Comparison of ENCODE assay signal across 18 mouse cellular contexts in the genomic region with DNA sequence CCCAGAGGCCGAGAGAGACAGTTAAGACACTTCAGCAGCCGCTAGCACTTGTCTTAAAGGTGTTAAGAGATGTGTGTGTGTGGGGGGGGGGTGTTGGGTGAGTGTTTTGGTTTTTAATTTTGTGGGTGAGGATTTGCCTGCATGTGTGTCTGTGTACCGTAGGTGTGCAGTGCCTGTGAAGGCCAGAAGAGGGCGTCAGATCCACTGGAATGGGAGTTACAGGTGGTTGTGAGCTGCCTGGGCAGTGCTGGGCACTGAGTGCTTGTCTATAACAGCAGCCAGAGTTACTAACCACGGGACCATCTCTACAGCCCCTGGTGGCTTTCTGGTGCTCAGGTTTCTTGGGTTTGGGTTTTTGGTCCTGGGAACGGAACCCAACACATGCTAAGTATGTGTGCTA. TPM values are rescaled to one million over a fixed set of nuclear protein-coding genes. Genes with fewer than 3 reads are reported as not detected.
DNase-seq lines count a peak whose midpoint lies in the region; ATAC-seq and TF ChIP-seq lines count a peak whose summit lies in the region.
"Had no signal": no experiment of that assay in that cellular context is flagged by ENCODE, and none has a peak within 500 bp of the region (broad histone marks: within the 10 kb centered on the region; RNA-seq: fewer than 3 reads in every experiment).

No protein-coding gene starts in this region.

- DNase-seq in kidney, postnatal 0 days (ENCODE audit: low spot score): no peak
- DNase-seq in kidney, adult 2 months: no peak
- DNase-seq in lung, postnatal 0 days (ENCODE audit: low spot score): no peak
- DNase-seq in lung, postnatal 10 days: no peak
- DNase-seq in R1 (ENCODE audit: low read depth, low spot score): peak; percentile 69
- DNase-seq in embryo, embryonic 10 days (ENCODE audit: low spot score): no peak
- DNase-seq: adrenal gland, postnatal 10 days; cerebellum, adult 18-20 months; cerebellum, postnatal 36 days; kidney, adult 9 months; kidney, postnatal 4 days; midbrain, embryonic 14.5 days had no signal

- no peak overlapping the region for H3K27ac ChIP-seq in kidney, postnatal 0 days
- no peak overlapping the region for H3K27ac ChIP-seq in kidney, adult 2 months (ENCODE audit: insufficient read depth, low read depth, low read length)
- no peak overlapping the region for H3K27ac ChIP-seq in lung, postnatal 0 days (ENCODE audit: low read length)
- peak overlapping the region; percentile 91; the same call in 1 of the 2 replicates for H3K27ac ChIP-seq in small intestine, adult 2 months (ENCODE audit: insufficient read depth, low read depth, low read length)
- H3K27ac ChIP-seq: embryonic facial prominence, embryonic 12.5 days; liver, embryonic 15.5 days had no signal

- H3K36me3 ChIP-seq in kidney, postnatal 0 days (ENCODE audit: insufficient read depth, low read length): 0 out of 2 replicates have a peak, but pooled peaks cover 3% of the 10 kb centered on the region
- no peaks in the 10 kb centered on the region for H3K36me3 ChIP-seq in kidney, adult 2 months (ENCODE audit: control insufficient read depth, insufficient read depth, low read length)
- H3K36me3 ChIP-seq in lung, postnatal 0 days (ENCODE audit: insufficient read depth, low read length): peaks cover 6% of the 10 kb centered on the region; the same call in 1 of the 2 replicates
- H3K36me3 ChIP-seq in small intestine, adult 2 months (ENCODE audit: control insufficient read depth, insufficient read depth, low read length): peaks cover 31% of the 10 kb centered on the region
- H3K36me3 ChIP-seq: liver, embryonic 15.5 days had no signal

- no peak for TF ChIP-seq EP300 in lung, postnatal 0 days (IDR thresholded peaks at IDR 0.05)

- ATAC-seq in kidney, postnatal 0 days (replicated peaks; ENCODE audit: low FRiP score, low read depth): no peak
- no peak for ATAC-seq in lung, postnatal 0 days
- ATAC-seq: forebrain, embryonic 16.5 days; hindbrain, embryonic 16.5 days had no signal

- H3K4me3 ChIP-seq in kidney, postnatal 0 days (replicated peaks; ENCODE audit: low read depth, low read length): no peak overlapping the region
- H3K4me3 ChIP-seq in kidney, adult 2 months (ENCODE audit: insufficient read depth, low read depth, low read length): no peak overlapping the region
- no peak overlapping the region for H3K4me3 ChIP-seq in lung, postnatal 0 days (ENCODE audit: low read depth, low read length)
- H3K4me3 ChIP-seq in small intestine, adult 2 months (ENCODE audit: low read depth, low read length): peak overlapping the region; percentile 91; the same call in 1 of the 2 replicates
- H3K4me3 ChIP-seq: embryonic facial prominence, embryonic 12.5 days; liver, embryonic 15.5 days had no signal

- no peaks in the 10 kb centered on the region for H3K9me3 ChIP-seq in kidney, postnatal 0 days (replicated peaks; ENCODE audit: low read length)
- H3K9me3 ChIP-seq in lung, postnatal 0 days (ENCODE audit: low read length): no peaks in the 10 kb centered on the region
- H3K9me3 ChIP-seq: embryonic facial prominence, embryonic 12.5 days; liver, embryonic 15.5 days had no signal

- no peaks in the 10 kb centered on the region for H3K27me3 ChIP-seq in kidney, postnatal 0 days (ENCODE audit: insufficient read depth, low read length)
- no peaks in the 10 kb centered on the region for H3K27me3 ChIP-seq in kidney, adult 2 months (replicated peaks; ENCODE audit: control insufficient read depth, insufficient read depth, low read length)
- H3K27me3 ChIP-seq in lung, postnatal 0 days (replicated peaks; ENCODE audit: insufficient read depth, low read length): no peaks in the 10 kb centered on the region
- no peaks in the 10 kb centered on the region for H3K27me3 ChIP-seq in small intestine, adult 2 months (ENCODE audit: control insufficient read depth, insufficient read depth, low read length)
- H3K27me3 ChIP-seq: embryonic facial prominence, embryonic 12.5 days had no signal

- H3K4me2 ChIP-seq in kidney, postnatal 0 days (ENCODE audit: low read length): no peak overlapping the region
- no peak overlapping the region for H3K4me2 ChIP-seq in lung, postnatal 0 days (replicated peaks; ENCODE audit: low read depth, low read length)
- H3K4me2 ChIP-seq: liver, embryonic 15.5 days had no signal

- WGBS in kidney, postnatal 0 days: 87% methylated on average over 6 of the region's 6 CpGs
- 91% methylated on average over 6 of the region's 6 CpGs for WGBS in kidney, adult 2 months
- WGBS in lung, postnatal 0 days: 78% methylated on average over 6 of the region's 6 CpGs
- WGBS in small intestine, adult 2 months: 94% methylated on average over 6 of the region's 6 CpGs

- H3K4me1 ChIP-seq in kidney, postnatal 0 days (replicated peaks; ENCODE audit: insufficient read depth, low read length): peaks cover 9% of the 10 kb centered on the region
- 0 out of 2 replicates have a peak, but pooled peaks cover 5% of the 10 kb centered on the region for H3K4me1 ChIP-seq in kidney, adult 2 months (ENCODE audit: control insufficient read depth, insufficient read depth, low read length)
- H3K4me1 ChIP-seq in lung, postnatal 0 days (ENCODE audit: insufficient read depth, low read depth, low read length): 0 out of 2 replicates have a peak, but pooled peaks cover 4% of the 10 kb centered on the region
- peaks cover 9% of the 10 kb centered on the region; the same call in 1 of the 2 replicates for H3K4me1 ChIP-seq in small intestine, adult 2 months (ENCODE audit: control insufficient read depth, insufficient read depth, insufficient read length, low read length)

- no peak overlapping the region for H3K9ac ChIP-seq in kidney, postnatal 0 days (ENCODE audit: low read depth, low read length)
- no peak overlapping the region for H3K9ac ChIP-seq in lung, postnatal 0 days (replicated peaks; ENCODE audit: low read depth)
- H3K9ac ChIP-seq: embryonic facial prominence, embryonic 12.5 days; liver, embryonic 15.5 days had no signal

- TF ChIP-seq POLR2A in kidney, adult 2 months (IDR thresholded peaks at IDR 0.05; ENCODE audit: low read depth, low read length): no peak
- no peak for TF ChIP-seq POLR2A in small intestine, adult 2 months (IDR thresholded peaks at IDR 0.05; ENCODE audit: low read depth, low read length)

- TF ChIP-seq CTCF in kidney, postnatal 0 days (IDR thresholded peaks at IDR 0.05; ENCODE audit: low read depth): peak; percentile 23; the same call in 1 of the 2 replicates
- no peak for TF ChIP-seq CTCF in kidney, adult 2 months (conservative IDR thresholded peaks at IDR 0.05; ENCODE audit: insufficient read depth, insufficient read length, low read depth, low read length)
- TF ChIP-seq CTCF in lung, postnatal 0 days (IDR thresholded peaks at IDR 0.05): peak; percentile 44
- peak; percentile 18; the same call in 1 of the 2 replicates for TF ChIP-seq CTCF in small intestine, adult 2 months (IDR thresholded peaks at IDR 0.05; ENCODE audit: extremely low read depth, insufficient read length, insufficient replicate concordance, low read depth, low read length)

RNA-seq across cellular contexts. Expression of a gene that starts 2.1 kb away (rescaled TPM):
- polyA plus RNA-seq in kidney, postnatal 0 days (2015; fragmentation: Nextera tagmentation; extraction: Ambion mirVana): 14.4 and 15.9 TPM in 2 replicates
- polyA plus RNA-seq in kidney, adult 2 months (2012; rRNA removed): 17.9 and 18.2 TPM in 2 replicates
- polyA plus RNA-seq in lung, postnatal 0 days (2015; fragmentation: Nextera tagmentation; extraction: Ambion mirVana): 19.2 and 21.9 TPM in 2 replicates
- polyA plus RNA-seq in small intestine, adult 2 months (2012; rRNA removed): 101 and 257 TPM in 2 replicates

RNA-seq across cellular contexts. Expression of a gene that starts 3.6 kb away (rescaled TPM):
- 0.75 and 1.1 TPM in 2 replicates for polyA plus RNA-seq in kidney, postnatal 0 days (2015; fragmentation: Nextera tagmentation; extraction: Ambion mirVana)
- 0.14 and 3.2 TPM in 2 replicates for polyA plus RNA-seq in kidney, adult 2 months (2012; rRNA removed)
- polyA plus RNA-seq in lung, postnatal 0 days (2015; fragmentation: Nextera tagmentation; extraction: Ambion mirVana): 0.50 and 0.54 TPM in 2 replicates
- 0.14 and 0.46 TPM in 2 replicates for polyA plus RNA-seq in small intestine, adult 2 months (2012; rRNA removed)
- polyA plus RNA-seq: forebrain, embryonic 16.5 days; midbrain, embryonic 14.5 days had no signal

RNA-seq across cellular contexts. Expression of a gene that starts 35.3 kb away (rescaled TPM):
- 4.3 and 5.4 TPM in 2 replicates for polyA plus RNA-seq in kidney, postnatal 0 days (2015; fragmentation: Nextera tagmentation; extraction: Ambion mirVana)
- polyA plus RNA-seq in kidney, adult 2 months (2012; rRNA removed): 0.50 and 0.64 TPM in 2 replicates
- 1.8 and 2.0 TPM in 2 replicates for polyA plus RNA-seq in lung, postnatal 0 days (2015; fragmentation: Nextera tagmentation; extraction: Ambion mirVana)
- polyA plus RNA-seq in small intestine, adult 2 months (2012; rRNA removed): 15.4 and 63.9 TPM in 2 replicates

RNA-seq across cellular contexts. Expression of a gene that starts 38.9 kb away (rescaled TPM):
- 1.2 and 1.6 TPM in 2 replicates for polyA plus RNA-seq in kidney, postnatal 0 days (2015; fragmentation: Nextera tagmentation; extraction: Ambion mirVana)
- polyA plus RNA-seq in kidney, adult 2 months (2012; rRNA removed): 2.7 and 3.9 TPM in 2 replicates
- 0.49 TPM in 1 of 2 replicates, not detected in the other for polyA plus RNA-seq in lung, postnatal 0 days (2015; fragmentation: Nextera tagmentation; extraction: Ambion mirVana)
- polyA plus RNA-seq in small intestine, adult 2 months (2012; rRNA removed): 2.9 and 4.0 TPM in 2 replicates
- polyA plus RNA-seq: liver, embryonic 15.5 days had no signal

RNA-seq across cellular contexts. Expression of a gene that starts 54.2 kb away (rescaled TPM):
- polyA plus RNA-seq in kidney, postnatal 0 days (2015; fragmentation: Nextera tagmentation; extraction: Ambion mirVana): not detected in 2 replicates
- 0.14 and 0.19 TPM in 2 replicates for polyA plus RNA-seq in kidney, adult 2 months (2012; rRNA removed)
- polyA plus RNA-seq in lung, postnatal 0 days (2015; fragmentation: Nextera tagmentation; extraction: Ambion mirVana): not detected in 2 replicates
- polyA plus RNA-seq in small intestine, adult 2 months (2012; rRNA removed): not detected in 2 replicates
- polyA plus RNA-seq: embryonic facial prominence, embryonic 12.5 days; forebrain, embryonic 16.5 days; hindbrain, embryonic 16.5 days; liver, embryonic 15.5 days; midbrain, embryonic 14.5 days; stomach, embryonic 14.5 days had no signal
